Mouse (Mus musculus): ENCODE data around the gene Ndst4. TPM values are rescaled to one million over a fixed set of nuclear protein-coding genes. Genes with fewer than 3 reads are reported as not detected.

The Ndst4 gene
- polyA plus RNA-seq (2015; fragmentation: Nextera tagmentation; extraction: Ambion mirVana) = 0.10 and 0.13 TPM in 2 replicates

DNA sequence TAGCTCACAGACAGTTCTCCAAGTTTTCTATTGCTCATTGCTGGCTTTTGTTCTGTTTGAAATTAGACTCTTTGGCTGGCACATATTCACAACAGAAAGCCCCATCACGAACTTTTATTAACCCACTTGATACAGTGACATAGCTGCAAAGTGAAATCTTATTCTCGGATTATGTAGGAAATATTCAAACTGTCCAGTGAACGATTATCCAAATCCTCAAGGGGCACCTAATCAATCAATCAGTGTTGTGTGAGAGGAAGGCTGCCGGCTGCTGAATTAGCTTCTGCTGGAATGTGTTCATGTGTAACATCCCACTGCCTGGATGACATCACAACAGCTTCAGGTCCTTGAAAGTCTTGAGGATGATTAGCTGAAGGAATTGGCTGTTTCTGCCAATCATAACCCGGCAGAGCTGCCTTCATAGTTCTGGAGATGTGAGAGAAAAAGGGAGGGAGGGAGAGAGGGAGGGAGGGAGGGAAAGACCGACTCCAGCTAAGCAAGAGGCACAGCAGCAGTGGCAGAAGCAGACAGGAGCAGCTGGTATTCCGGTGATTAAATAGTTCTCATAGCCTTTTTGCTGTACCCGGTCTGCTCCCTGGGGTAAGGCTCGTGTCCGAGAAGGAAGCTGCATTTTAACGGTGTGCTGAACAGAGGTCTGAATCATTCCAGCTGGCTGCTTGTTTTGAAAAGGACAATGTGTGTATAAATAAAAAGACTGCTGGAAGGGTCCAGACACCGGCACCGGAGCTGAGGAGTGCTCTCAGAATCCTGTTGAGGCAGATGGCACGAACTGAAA is at the start of gene Ndst4:
Gene Ndst4 (plus strand): TSS at position 476 of the 796 bp plus-strand sequence.
- Histone ChIP-seq H3K9me3 (no peaks in the 10 kb centered on the region), H3K27ac (no peak within 1 kb of the TSS), H3K36me3 (no peaks in the 10 kb centered on the region), H3K4me2 (peak within 1 kb of the TSS; percentile 54), H3K4me3 (peak within 1 kb of the TSS; percentile 24), H3K9ac (no peak within 1 kb of the TSS), H3K4me1 (0 out of 2 replicates have a peak, but pooled peaks cover 5% of the 10 kb centered on the region), H3K27me3 (no peaks in the 10 kb centered on the region)
- peak; percentile 81; the same call in 1 of the 2 replicates for ATAC-seq (ENCODE audit: borderline replicate concordance, extremely low read depth, low FRiP score, low TSS enrichment)
- WGBS = 13% methylated on average over 14 of the region's 14 CpGs

GRCm38 (mm10) chr3:125397443-125397842 is 6.4 kb upstream of the Ndst4 start:
- no peaks in the 10 kb centered on the region for H3K4me1 ChIP-seq
- 54% methylated on average over 3 of the region's 3 CpGs for WGBS
- no peaks in the 10 kb centered on the region for H3K27me3 ChIP-seq
- ATAC-seq (ENCODE audit: borderline replicate concordance, extremely low read depth, low FRiP score, low TSS enrichment) = no peak
- no peak overlapping the region for H3K9ac ChIP-seq
- H3K27ac ChIP-seq = no peak overlapping the region
- no peaks in the 10 kb centered on the region for H3K9me3 ChIP-seq
- no peak overlapping the region for H3K4me3 ChIP-seq
- H3K4me2 ChIP-seq = no peak overlapping the region
- H3K36me3 ChIP-seq = no peaks in the 10 kb centered on the region

DNA sequence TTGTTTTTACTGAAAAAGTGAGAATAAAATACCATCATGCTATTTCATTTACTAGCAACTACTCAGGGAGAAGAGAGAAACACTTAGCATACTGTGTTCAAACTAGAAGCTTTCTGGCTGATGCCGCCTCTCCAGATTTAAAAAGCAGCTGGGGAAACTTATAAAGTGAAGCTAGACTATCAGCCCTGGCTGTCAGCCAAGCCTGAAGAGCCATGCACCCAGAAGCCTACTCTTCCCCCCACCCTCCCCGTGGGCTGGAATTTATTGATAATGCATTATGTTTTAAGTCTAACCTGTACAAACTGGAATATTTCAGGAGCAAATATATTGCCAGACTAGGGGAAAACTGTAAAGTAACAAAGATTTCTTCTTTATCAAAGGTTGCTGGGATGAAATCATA is 2.6 kb downstream of the Ndst4 start:
- H3K4me2 ChIP-seq = no peak overlapping the region
- H3K9ac ChIP-seq = no peak overlapping the region
- WGBS = 32% methylated on average over 2 of the region's 2 CpGs
- no peak overlapping the region for H3K4me3 ChIP-seq
- no peaks in the 10 kb centered on the region for H3K27me3 ChIP-seq
- H3K36me3 ChIP-seq = no peaks in the 10 kb centered on the region
- H3K9me3 ChIP-seq = no peaks in the 10 kb centered on the region
- 0 out of 2 replicates have a peak, but pooled peaks cover 5% of the 10 kb centered on the region for H3K4me1 ChIP-seq
- ATAC-seq (ENCODE audit: borderline replicate concordance, extremely low read depth, low FRiP score, low TSS enrichment) = no peak
- no peak overlapping the region for H3K27ac ChIP-seq

DNA sequence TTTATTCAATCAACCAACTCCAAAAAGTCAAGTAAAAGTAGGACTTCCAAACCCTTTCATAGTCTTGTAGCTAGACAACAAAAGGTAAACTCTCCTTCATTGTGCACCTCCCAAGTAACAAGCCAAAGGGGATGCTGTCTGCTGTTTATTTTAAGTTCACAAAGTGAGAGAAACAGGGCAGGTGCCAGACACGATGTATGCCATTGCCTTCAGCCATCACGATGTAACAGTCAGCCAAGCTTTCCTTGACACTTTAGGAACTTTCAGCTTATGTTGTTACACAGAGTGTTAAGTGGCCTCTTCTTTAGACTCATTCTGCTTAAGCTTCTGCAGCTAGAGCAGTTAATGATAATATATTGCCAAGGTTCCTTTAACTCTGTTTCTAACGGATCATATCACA is 3.1 kb downstream of the Ndst4 start:
- Histone ChIP-seq H3K4me1 (0 out of 2 replicates have a peak, but pooled peaks cover 5% of the 10 kb centered on the region), H3K9me3 (no peaks in the 10 kb centered on the region), H3K4me2 (no peak overlapping the region), H3K27ac (no peak overlapping the region), H3K9ac (no peak overlapping the region), H3K27me3 (no peaks in the 10 kb centered on the region), H3K36me3 (no peaks in the 10 kb centered on the region), H3K4me3 (no peak overlapping the region)
- WGBS = 30% methylated on average over 3 of the region's 3 CpGs
- no peak for ATAC-seq (ENCODE audit: borderline replicate concordance, extremely low read depth, low FRiP score, low TSS enrichment)

DNA sequence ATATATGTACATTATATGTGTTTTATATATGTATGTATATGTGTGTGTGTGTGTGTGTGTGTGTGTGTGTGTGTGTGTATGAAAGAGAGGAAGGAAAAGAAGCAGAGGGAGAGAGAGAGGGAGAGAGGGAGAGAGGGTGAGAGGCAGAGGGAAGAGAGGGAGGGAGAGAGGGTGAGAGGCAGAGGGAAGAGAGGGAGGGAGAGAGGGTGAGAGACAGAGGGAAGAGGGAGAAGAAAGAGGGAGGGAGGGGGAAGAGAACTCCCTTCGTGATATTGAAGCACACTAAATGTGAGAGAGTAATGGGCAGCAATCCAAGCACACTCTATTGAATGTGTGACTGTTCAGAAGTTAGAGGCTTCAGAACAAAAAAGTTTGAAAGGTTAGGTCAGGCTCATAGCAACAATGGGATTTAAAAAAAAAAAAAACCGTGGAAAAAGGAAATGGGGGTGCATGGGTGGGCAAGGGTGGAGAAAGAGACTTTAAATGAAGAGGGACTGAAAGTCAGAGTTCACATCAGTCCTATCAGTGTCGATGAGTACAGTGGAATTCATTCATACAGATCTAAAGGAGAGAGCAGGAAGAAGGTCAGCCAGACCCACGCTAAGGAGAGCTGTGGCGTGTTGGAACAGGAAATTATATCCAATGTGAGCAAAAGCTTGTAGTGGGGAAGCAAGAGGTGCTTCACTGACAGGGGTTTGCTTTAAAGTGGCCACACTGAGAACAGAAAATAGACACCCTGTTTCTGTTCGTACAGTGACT is 63.2 kb downstream of the Ndst4 start:
- Histone ChIP-seq H3K4me3 (no peak overlapping the region), H3K27ac (no peak overlapping the region), H3K9ac (no peak overlapping the region), H3K4me2 (no peak overlapping the region), H3K36me3 (no peaks in the 10 kb centered on the region), H3K27me3 (no peaks in the 10 kb centered on the region), H3K4me1 (no peaks in the 10 kb centered on the region), H3K9me3 (no peaks in the 10 kb centered on the region)
- WGBS = 16% methylated on average over 6 of the region's 6 CpGs
- no peak for ATAC-seq (ENCODE audit: borderline replicate concordance, extremely low read depth, low FRiP score, low TSS enrichment)

- Histone ChIP-seq H3K27ac (no peak overlapping the region), H3K4me1 (no peaks in the 10 kb centered on the region), H3K4me3 (no peak overlapping the region), H3K9ac (no peak overlapping the region), H3K4me2 (no peak overlapping the region), H3K36me3 (no peaks in the 10 kb centered on the region), H3K9me3 (no peaks in the 10 kb centered on the region), H3K27me3 (no peaks in the 10 kb centered on the region)
- WGBS = 44% methylated on average over 5 of the region's 5 CpGs
- no peak for ATAC-seq (ENCODE audit: borderline replicate concordance, extremely low read depth, low FRiP score, low TSS enrichment)
These were observed 106.2 kb downstream of the Ndst4 start for GRCm38 (mm10) chr3:125510102-125510501.

- H3K9ac ChIP-seq = no peak overlapping the region
- H3K27ac ChIP-seq = no peak overlapping the region
- no peaks in the 10 kb centered on the region for H3K27me3 ChIP-seq
- H3K4me3 ChIP-seq = no peak overlapping the region
- 82% methylated on average over 8 of the region's 8 CpGs for WGBS
- ATAC-seq (ENCODE audit: borderline replicate concordance, extremely low read depth, low FRiP score, low TSS enrichment) = no peak
- H3K4me2 ChIP-seq = no peak overlapping the region
- H3K4me1 ChIP-seq = no peaks in the 10 kb centered on the region
- H3K36me3 ChIP-seq = no peaks in the 10 kb centered on the region
- no peaks in the 10 kb centered on the region for H3K9me3 ChIP-seq
These were observed 129.5 kb downstream of the Ndst4 start for GRCm38 (mm10) chr3:125533371-125533770.

- no peak for ATAC-seq (ENCODE audit: borderline replicate concordance, extremely low read depth, low FRiP score, low TSS enrichment)
- H3K4me3 ChIP-seq = no peak overlapping the region
- no peak overlapping the region for H3K9ac ChIP-seq
- H3K4me2 ChIP-seq = no peak overlapping the region
- H3K4me1 ChIP-seq = no peaks in the 10 kb centered on the region
- H3K36me3 ChIP-seq = no peaks in the 10 kb centered on the region
- 51% methylated on average over 2 of the region's 2 CpGs for WGBS
- no peaks in the 10 kb centered on the region for H3K9me3 ChIP-seq
- no peaks in the 10 kb centered on the region for H3K27me3 ChIP-seq
- no peak overlapping the region for H3K27ac ChIP-seq
These were observed 166.7 kb downstream of the Ndst4 start for GRCm38 (mm10) chr3:125570602-125571001.

- no peaks in the 10 kb centered on the region for H3K4me1 ChIP-seq
- H3K27me3 ChIP-seq = no peaks in the 10 kb centered on the region
- no peaks in the 10 kb centered on the region for H3K9me3 ChIP-seq
- no peak overlapping the region for H3K9ac ChIP-seq
- WGBS = 81% methylated on average over 2 of the region's 2 CpGs
- no peak overlapping the region for H3K4me3 ChIP-seq
- H3K4me2 ChIP-seq = no peak overlapping the region
- no peaks in the 10 kb centered on the region for H3K36me3 ChIP-seq
- ATAC-seq (ENCODE audit: borderline replicate concordance, extremely low read depth, low FRiP score, low TSS enrichment) = no peak
- no peak overlapping the region for H3K27ac ChIP-seq
These were observed 228.4 kb downstream of the Ndst4 start for GRCm38 (mm10) chr3:125632233-125632632.

DNA sequence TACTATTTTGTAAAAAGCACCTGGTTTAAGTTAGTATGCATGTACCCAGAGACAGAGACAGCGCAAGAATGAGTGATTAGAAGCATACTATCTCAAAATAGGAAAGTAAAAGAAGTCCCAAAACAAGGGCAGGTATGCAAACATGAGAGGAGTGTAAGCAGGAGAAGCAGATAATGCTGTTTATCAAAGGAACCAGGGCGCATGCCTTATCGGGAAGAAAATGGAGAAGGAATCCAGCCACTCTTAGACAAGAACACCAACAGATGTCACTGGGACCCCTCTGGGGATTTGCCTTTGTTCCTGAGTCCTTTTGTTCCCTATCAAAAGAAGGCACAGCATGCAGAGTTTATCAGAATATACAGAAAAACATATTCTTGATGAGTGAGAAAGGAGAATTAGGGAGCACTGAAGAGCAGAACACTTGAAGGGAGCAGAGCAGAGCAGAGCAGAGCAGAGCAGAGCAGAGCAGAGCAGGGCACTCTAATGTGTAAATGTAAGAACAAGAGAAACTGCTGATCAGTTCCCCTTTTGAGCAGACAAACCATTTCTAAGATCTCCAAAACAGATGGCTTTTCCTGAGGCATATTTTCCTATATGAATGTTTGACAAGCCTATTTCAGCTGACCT is 251.2 kb downstream of the Ndst4 start:
- Histone ChIP-seq H3K4me3 (no peak overlapping the region), H3K9me3 (no peaks in the 10 kb centered on the region), H3K4me1 (no peaks in the 10 kb centered on the region), H3K9ac (no peak overlapping the region), H3K27me3 (no peaks in the 10 kb centered on the region), H3K36me3 (no peaks in the 10 kb centered on the region), H3K27ac (no peak overlapping the region), H3K4me2 (no peak overlapping the region)
- no peak for ATAC-seq (ENCODE audit: borderline replicate concordance, extremely low read depth, low FRiP score, low TSS enrichment)
- WGBS = 45% methylated on average over 3 of the region's 3 CpGs

- WGBS = 52% methylated on average over 3 of the region's 3 CpGs
- Histone ChIP-seq H3K4me1 (no peaks in the 10 kb centered on the region), H3K4me3 (no peak overlapping the region), H3K9ac (no peak overlapping the region), H3K27me3 (no peaks in the 10 kb centered on the region), H3K36me3 (no peaks in the 10 kb centered on the region), H3K9me3 (no peaks in the 10 kb centered on the region), H3K27ac (no peak overlapping the region), H3K4me2 (no peak overlapping the region)
- ATAC-seq (ENCODE audit: borderline replicate concordance, extremely low read depth, low FRiP score, low TSS enrichment) = peak; percentile 67; the same call in 1 of the 2 replicates
These were observed 256.3 kb downstream of the Ndst4 start for GRCm38 (mm10) chr3:125660114-125660717.

Data from lung, embryonic 15.5 days (tissue).